Mouse (Mus musculus): ENCODE measurements around the gene Trpd52l3.

The Trpd52l3 gene

GRCm38 (mm10) chr19:30029894-30030635, 26.5 kb downstream of the Trpd52l3 start, which contains the start of gene Uhrf2:
TSS of gene Uhrf2 (plus strand) at chr19:30030513.
- DNase-seq: peak; percentile 97

GRCm38 (mm10) chr19:30030636-30031467, 27.3 kb downstream of the Trpd52l3 start:
- peak; percentile 38 for DNase-seq

GRCm38 (mm10) chr19:30031468-30031931, 27.9 kb downstream of the Trpd52l3 start:
- DNase-seq: no peak

GRCm38 (mm10) chr19:30032206-30032605, 28.6 kb downstream of the Trpd52l3 start:
- DNase-seq: no peak

GRCm38 (mm10) chr19:30035361-30035760, 31.8 kb downstream of the Trpd52l3 start:
- no peak for DNase-seq

- no peak for DNase-seq
Measured at GRCm38 (mm10) chr19:30043691-30044090, 40.1 kb downstream of the Trpd52l3 start.

- DNase-seq: no peak
Measured at GRCm38 (mm10) chr19:30044630-30045029, 41.0 kb downstream of the Trpd52l3 start.

GRCm38 (mm10) chr19:30045857-30046256, 42.3 kb downstream of the Trpd52l3 start:
- no peak for DNase-seq

GRCm38 (mm10) chr19:30050584-30050983, 47.0 kb downstream of the Trpd52l3 start:
- no peak for DNase-seq

- DNase-seq: no peak
Measured at GRCm38 (mm10) chr19:30051479-30051878, 47.9 kb downstream of the Trpd52l3 start.

- no peak for DNase-seq
Measured at GRCm38 (mm10) chr19:30054218-30054617, 50.6 kb downstream of the Trpd52l3 start.

Data from right cerebral cortex, postnatal 14 days (tissue).